Mouse (Mus musculus) lung, postnatal 0 days (tissue): Measurements from ENCODE around the gene Ppp2r5b.
A peak's percentile ranks its signal among the peaks of the same experiment; 100 is the strongest.

Experiments
- CTCF ChIP-seq: IDR thresholded peaks from 2 replicates; pipeline ENCODE4 v1.5.1; 2016; ENCODE audit warnings: antibody characterized with exemption, mild to moderate bottlenecking
- EP300 ChIP-seq: IDR thresholded peaks from 2 replicates; pipeline ENCODE4 v1.6.1; 2016; ENCODE audit warnings: antibody characterized with exemption, mild to moderate bottlenecking, control low read depth

GRCm38 (mm10) chr19:6278439-6279073 lies 42.9 kb upstream of the Ppp2r5b start:
- no peak for TF ChIP-seq EP300
- peak; percentile 16; the same call in 1 of the 2 replicates for TF ChIP-seq CTCF
